Mouse (Mus musculus) ES-E14 (cell line): Measurements from ENCODE around the gene Atox1. TPM values are rescaled to one million over a fixed set of nuclear protein-coding genes. Genes with fewer than 3 reads are reported as not detected.

ENCODE experiments used
- DNase-seq: peaks from one replicate; pipeline ENCODE4 v3.0.0-alpha.2; 2013; ENCODE audit warnings: low read depth, low spot score
- H3K27ac ChIP-seq: 2 replicates; pipeline ENCODE4 v1.5.1; 2012; ENCODE audit warnings: low read depth, mild to moderate bottlenecking, low read length, moderate library complexity, mixed read lengths; ENCODE audit not compliant: poor library complexity, insufficient read depth, severe bottlenecking
- H3K36me3 ChIP-seq: 2 replicates; pipeline ENCODE4 v1.6.1; 2012; ENCODE audit warnings: mild to moderate bottlenecking, low read length, moderate library complexity, mixed read lengths; ENCODE audit not compliant: control insufficient read depth, poor library complexity, insufficient read depth, severe bottlenecking
- H3K4me1 ChIP-seq, 2 experiments: fragments of 150-350 bp in 1 of 2; sonication (generic) in 1 of 2; 2 replicates each; pipeline ENCODE4 v1.6.1; 2012; ENCODE audit warnings: low read length in 2 of 2, mild to moderate bottlenecking in 1 of 2, mixed read lengths in 1 of 2; ENCODE audit not compliant: control insufficient read depth in 2 of 2, insufficient read depth in 2 of 2, poor library complexity in 1 of 2
- H3K4me3 ChIP-seq, 2 experiments: fragments of 150-350 bp in 1 of 2; sonication (generic) in 1 of 2; 2 replicates each; pipeline ENCODE4 v1.5.1; 2012; ENCODE audit warnings: low read length in 2 of 2, low read depth in 1 of 2, mild to moderate bottlenecking in 1 of 2, mixed read lengths in 1 of 2; ENCODE audit not compliant: insufficient read depth in 1 of 2, poor library complexity in 1 of 2, severe bottlenecking in 1 of 2
- H3K9ac ChIP-seq: 2 replicates; pipeline ENCODE4 v1.6.1; 2012; ENCODE audit warnings: low read depth, mild to moderate bottlenecking, low read length, mixed read lengths; ENCODE audit not compliant: poor library complexity, insufficient read depth, severe bottlenecking
- H3K9me3 ChIP-seq: fragments of 150-350 bp; sonication (generic); 2 replicates; pipeline ENCODE4 v1.6.1; 2012; ENCODE audit warnings: low read depth, mild to moderate bottlenecking, low read length; ENCODE audit not compliant: control insufficient read depth, insufficient read depth
- CHD2 ChIP-seq: IDR thresholded peaks from 2 replicates; pipeline ENCODE4 v1.6.1; 2014; ENCODE audit warnings: mild to moderate bottlenecking, low read depth, low read length, inconsistent platforms
- HCFC1 ChIP-seq: IDR thresholded peaks from 2 replicates; pipeline ENCODE4 v1.6.1; 2012; ENCODE audit warnings: low read length, inconsistent platforms, borderline replicate concordance; ENCODE audit not compliant: insufficient read depth
- MAFK ChIP-seq: IDR thresholded peaks from 2 replicates; pipeline ENCODE4 v1.6.1; 2014; ENCODE audit warnings: mild to moderate bottlenecking, low read depth, low read length, inconsistent platforms; ENCODE audit not compliant: insufficient read depth
- ZC3H11A ChIP-seq: IDR thresholded peaks from 2 replicates; pipeline ENCODE4 v1.6.1; 2012; ENCODE audit warnings: low read depth, mild to moderate bottlenecking, inconsistent platforms, low read length, borderline replicate concordance
- ZNF384 ChIP-seq: IDR thresholded peaks from 2 replicates; pipeline ENCODE4 v1.6.1; 2012; ENCODE audit warnings: low read depth, low read length, inconsistent platforms
- in situ Hi-C, 2 experiments: fragments of 600-800 bp; cut with MboI; formaldehyde crosslinking; loops; one replicate each; pipeline ENCODE4 v1.15.1; 2025; ENCODE audit warnings: low sequenced_read_pairs in 2 of 2, inconsistent platforms in 1 of 2; ENCODE audit not compliant: unreplicated experiment in 2 of 2
- total RNA-seq: library from RNA; depleted of rRNA; stranded (reverse); fragments of 300-350 nt; gene quantifications from 2 replicates; pipeline ENCODE4 v1.2.3, GENCODE M21; 2012

Atox1 gene
- total RNA-seq, 1 experiment = 371 TPM

GRCm38 (mm10) chr11:55470761-55471160 lies 9.7 kb upstream of the Atox1 start:
- peaks cover 4% of the 10 kb centered on the region in 2 experiments; a peak in 3 of 4 replicates for H3K4me1 ChIP-seq
- peak overlapping the region; percentile 93 to 96 for H3K4me3 ChIP-seq
- H3K36me3 ChIP-seq = peaks cover 19% of the 10 kb centered on the region
- H3K9me3 ChIP-seq = no peaks in the 10 kb centered on the region
- DNase-seq = no peak
- TF ChIP-seq HCFC1 (no peak), ZNF384 (no peak), ZC3H11A (no peak), CHD2 (no peak), MAFK (no peak)
- peak overlapping the region; percentile 75 for H3K9ac ChIP-seq
- H3K27ac ChIP-seq = no peak overlapping the region
- in situ Hi-C loops = no loop called here

- DNase-seq = no peak
- Histone ChIP-seq H3K4me3 (peak overlapping the region; percentile 93 to 96), H3K27ac (peak overlapping the region; percentile 86), H3K9ac (peak overlapping the region; percentile 95), H3K9me3 (no peaks in the 10 kb centered on the region), H3K36me3 (peaks cover 17% of the 10 kb centered on the region), H3K4me1 (peaks cover 3 to 4% of the 10 kb centered on the region in 2 experiments; a peak in 2 of 4 replicates)
- in situ Hi-C loops = no loop called here
- TF ChIP-seq HCFC1 (no peak; the same call in 1 of the 2 replicates), CHD2 (0 out of 2 replicates have a peak, but pooled peaks have one; percentile 15)
Observed at GRCm38 (mm10) chr11:55469923-55470691, 9.1 kb upstream of the Atox1 start.

DNA sequence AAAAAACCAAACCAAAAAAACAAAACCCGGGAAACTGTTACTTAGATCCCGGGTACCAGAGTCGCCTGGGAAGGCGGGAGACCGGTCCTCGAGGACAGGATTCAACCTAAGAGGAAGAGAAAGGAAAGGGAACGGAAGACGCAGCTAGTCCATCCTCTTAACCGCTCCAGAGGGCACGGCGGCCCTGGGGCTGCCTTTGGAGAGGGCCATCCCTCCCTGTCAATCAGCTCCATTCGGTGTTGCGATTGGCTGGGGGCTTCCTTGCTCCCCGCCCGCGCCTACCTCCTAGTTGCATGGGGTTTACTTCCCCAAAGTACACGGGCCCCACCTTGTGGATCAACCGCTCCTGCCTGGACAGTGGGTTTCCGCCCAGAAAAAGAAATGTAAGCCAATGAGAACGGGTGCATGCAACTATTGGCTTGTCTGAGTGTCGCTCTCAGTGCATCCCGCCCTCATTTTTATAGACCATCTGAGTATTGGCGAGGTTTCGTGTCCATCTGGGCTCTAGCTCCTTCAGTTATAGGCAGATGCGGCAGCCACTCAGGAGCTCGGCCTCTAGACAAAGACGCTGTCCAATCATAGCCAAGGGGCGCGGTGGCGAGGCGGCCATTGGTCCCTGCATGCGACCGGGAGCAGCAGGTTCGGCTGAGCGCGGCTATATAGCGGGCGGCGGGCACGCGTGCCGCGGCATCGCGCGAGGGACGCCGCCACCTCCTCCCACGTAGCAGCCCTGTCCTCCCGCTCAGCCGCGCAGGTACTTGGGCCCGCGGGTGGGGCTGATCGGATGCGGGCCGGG lies 8.2 kb upstream of the Atox1 start, which contains the start of gene G3bp1:
Gene G3bp1, plus strand, starts transcription at position 638 of the 796 bp plus-strand sequence.
- peak; percentile 97 for TF ChIP-seq CHD2
- TF ChIP-seq MAFK = no peak
- peak; percentile 49; the same call in 1 of the 2 replicates for TF ChIP-seq HCFC1
- TF ChIP-seq ZNF384 = no peak
- Histone ChIP-seq H3K36me3 (peaks cover 14% of the 10 kb centered on the region), H3K4me3 (peak within 1 kb of the TSS; percentile 93 to 96), H3K4me1 (peaks cover 2 to 3% of the 10 kb centered on the region in 2 experiments; a peak in 2 of 4 replicates), H3K9me3 (no peaks in the 10 kb centered on the region), H3K27ac (peak within 1 kb of the TSS; percentile 92), H3K9ac (peak within 1 kb of the TSS; percentile 95)
- DNase-seq = peak; percentile 99
- in situ Hi-C loops = no loop called here

- Histone ChIP-seq H3K36me3 (peaks cover 10% of the 10 kb centered on the region), H3K27ac (peak overlapping the region; percentile 92), H3K4me1 (peaks cover 2% of the 10 kb centered on the region in 2 experiments; a peak in 2 of 4 replicates), H3K9me3 (no peaks in the 10 kb centered on the region), H3K4me3 (peak overlapping the region; percentile 74), H3K9ac (peak overlapping the region; percentile 93)
- TF ChIP-seq CHD2 (no peak), MAFK (peak; percentile 67)
- no peak for DNase-seq
- in situ Hi-C loops = no loop called here
Observed at GRCm38 (mm10) chr11:55468611-55469047, 7.6 kb upstream of the Atox1 start.
